Mouse (Mus musculus) midbrain, embryonic 11.5 days (tissue): Measurements from ENCODE around the gene Rtn2. TPM values are rescaled to one million over a fixed set of nuclear protein-coding genes. Genes with fewer than 3 reads are reported as not detected.

Source experiments
- ATAC-seq: fragments of 200-750 bp; cut with Nextera tagmentation; 2 replicates; pipeline ENCODE4 v1.8.0; 2017; ENCODE audit warnings: moderate TSS enrichment, moderate library complexity; ENCODE audit not compliant: low FRiP score
- DNase-seq: peaks from one replicate; pipeline ENCODE4 v3.0.0; 2015; ENCODE audit warnings: low spot score; ENCODE audit errors: missing footprints
- H3K27ac ChIP-seq: fragments of 300-500 bp; sonication (generic); 2 replicates; pipeline ENCODE4 v1.5.1; 2014; ENCODE audit warnings: low read depth, low read length
- H3K27me3 ChIP-seq: fragments of 300-500 bp; sonication (generic); 2 replicates; pipeline ENCODE4 v1.6.1; 2014; ENCODE audit warnings: mild to moderate bottlenecking, low read length, moderate library complexity, mixed read lengths; ENCODE audit not compliant: control insufficient read depth, insufficient read depth
- H3K36me3 ChIP-seq: fragments of 300-500 bp; sonication (generic); 2 replicates; pipeline ENCODE4 v1.6.1; 2014; ENCODE audit warnings: mild to moderate bottlenecking, low read length, moderate library complexity, mixed read lengths; ENCODE audit not compliant: control insufficient read depth, insufficient read depth
- H3K4me1 ChIP-seq: fragments of 300-500 bp; sonication (generic); 2 replicates; pipeline ENCODE4 v1.6.1; 2014; ENCODE audit warnings: low read length; ENCODE audit not compliant: control insufficient read depth, insufficient read depth
- H3K4me2 ChIP-seq: fragments of 300-500 bp; sonication (generic); 2 replicates; pipeline ENCODE4 v1.6.1; 2014; ENCODE audit warnings: mild to moderate bottlenecking, moderate library complexity
- H3K4me3 ChIP-seq: fragments of 300-500 bp; sonication (generic); 2 replicates; pipeline ENCODE4 v1.5.1; 2014; ENCODE audit warnings: low read depth, low read length
- H3K9ac ChIP-seq: fragments of 300-500 bp; sonication (generic); 2 replicates; pipeline ENCODE4 v1.6.1; 2014; ENCODE audit warnings: low read length
- H3K9me3 ChIP-seq: fragments of 300-500 bp; sonication (generic); 2 replicates; pipeline ENCODE4 v1.6.1; 2016; ENCODE audit warnings: low read length; ENCODE audit not compliant: control insufficient read depth
- whole genome bisulfite sequencing: fragments of 180-500 bp; shearing (Covaris S2); extraction: QIAGEN DNeasy Blood & Tissue Kit; methylation state at CpG from one replicate; pipeline ENCODE4 v1.1.7; 2014; 5-methylcytosine and 5-hydroxymethylcytosine counted together
- polyA plus RNA-seq: library from polyadenylated mRNA; unstranded; fragments of >200 nt; fragmentation: Nextera tagmentation; extraction: Ambion mirVana; gene quantifications from 2 replicates; pipeline ENCODE4 v1.2.1, GENCODE M21; 2014

Rtn2 gene
- polyA plus RNA-seq, 1 experiment from 2014 or later = 53.2 TPM

DNA sequence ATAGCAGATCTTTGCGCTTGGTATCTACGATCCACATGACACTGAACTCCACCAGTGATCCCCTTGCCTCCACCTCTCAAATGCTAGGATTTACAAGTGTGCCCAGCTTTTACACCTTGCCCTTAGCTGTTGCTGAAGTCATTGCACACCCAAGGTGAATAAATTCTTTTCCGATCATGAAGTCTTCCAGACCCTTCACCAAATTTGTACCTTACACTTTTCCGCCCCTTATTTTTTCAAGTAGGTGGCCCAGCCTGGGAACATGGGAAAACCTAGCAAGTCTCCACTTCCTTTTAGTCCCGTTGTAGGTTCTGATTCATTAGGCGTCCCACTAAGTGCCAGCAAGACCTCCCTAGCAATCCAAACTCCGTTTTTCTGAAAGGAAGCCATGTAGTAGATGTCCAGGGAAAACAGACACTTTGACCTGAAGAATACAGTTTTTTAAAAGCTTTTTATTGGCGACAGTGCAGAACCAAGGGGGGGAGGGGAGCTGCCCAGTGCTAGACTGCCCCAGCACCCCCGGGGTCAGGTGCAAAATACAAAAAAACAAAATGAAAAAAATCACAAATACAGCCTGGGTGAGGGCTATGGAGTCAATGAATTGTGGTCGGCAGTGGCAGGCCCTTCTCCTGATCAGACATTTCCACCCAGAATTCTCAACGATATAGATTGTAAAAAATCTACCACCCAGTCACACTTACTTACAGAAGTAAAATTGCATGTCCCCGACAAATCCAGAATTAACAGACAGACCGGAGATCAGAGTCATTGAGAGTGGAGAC lies 20.0 kb downstream of the Rtn2 start:
- no peaks in the 10 kb centered on the region for H3K9me3 ChIP-seq
- no peak overlapping the region for H3K27ac ChIP-seq
- ATAC-seq (no peak), DNase-seq (no peak)
- peaks cover 56% of the 10 kb centered on the region for H3K27me3 ChIP-seq
- H3K4me2 ChIP-seq = no peak overlapping the region
- 52% methylated on average over 13 of the region's 13 CpGs for WGBS
- peaks cover 12% of the 10 kb centered on the region for H3K4me1 ChIP-seq
- H3K36me3 ChIP-seq = no peaks in the 10 kb centered on the region
- no peak overlapping the region; the same call in 1 of the 2 replicates for H3K4me3 ChIP-seq
- H3K9ac ChIP-seq = no peak overlapping the region

GRCm38 (mm10) chr7:19303046-19303305 lies 20.6 kb downstream of the Rtn2 start:
- ATAC-seq (no peak), DNase-seq (no peak)
- H3K4me1 ChIP-seq = peaks cover 16% of the 10 kb centered on the region
- H3K4me2 ChIP-seq = no peak overlapping the region
- WGBS = 77% methylated on average over 12 of the region's 12 CpGs
- H3K27me3 ChIP-seq = peaks cover 56% of the 10 kb centered on the region
- H3K36me3 ChIP-seq = no peaks in the 10 kb centered on the region
- H3K9me3 ChIP-seq = no peaks in the 10 kb centered on the region
- H3K27ac ChIP-seq = no peak overlapping the region
- no peak overlapping the region for H3K4me3 ChIP-seq
- no peak overlapping the region for H3K9ac ChIP-seq

GRCm38 (mm10) chr7:19303770-19304169 lies 21.3 kb downstream of the Rtn2 start:
- Histone ChIP-seq H3K27ac (no peak overlapping the region), H3K9ac (0 out of 2 replicates have a peak overlapping the region, but pooled peaks have one; percentile 22), H3K27me3 (peaks cover 56% of the 10 kb centered on the region), H3K36me3 (no peaks in the 10 kb centered on the region), H3K4me1 (peaks cover 19% of the 10 kb centered on the region), H3K9me3 (no peaks in the 10 kb centered on the region), H3K4me2 (peak overlapping the region; percentile 33), H3K4me3 (no peak overlapping the region)
- ATAC-seq (peak; percentile 27), DNase-seq (peak; percentile 99)
- WGBS = under 1% methylated on average over 16 of the region's 16 CpGs

DNA sequence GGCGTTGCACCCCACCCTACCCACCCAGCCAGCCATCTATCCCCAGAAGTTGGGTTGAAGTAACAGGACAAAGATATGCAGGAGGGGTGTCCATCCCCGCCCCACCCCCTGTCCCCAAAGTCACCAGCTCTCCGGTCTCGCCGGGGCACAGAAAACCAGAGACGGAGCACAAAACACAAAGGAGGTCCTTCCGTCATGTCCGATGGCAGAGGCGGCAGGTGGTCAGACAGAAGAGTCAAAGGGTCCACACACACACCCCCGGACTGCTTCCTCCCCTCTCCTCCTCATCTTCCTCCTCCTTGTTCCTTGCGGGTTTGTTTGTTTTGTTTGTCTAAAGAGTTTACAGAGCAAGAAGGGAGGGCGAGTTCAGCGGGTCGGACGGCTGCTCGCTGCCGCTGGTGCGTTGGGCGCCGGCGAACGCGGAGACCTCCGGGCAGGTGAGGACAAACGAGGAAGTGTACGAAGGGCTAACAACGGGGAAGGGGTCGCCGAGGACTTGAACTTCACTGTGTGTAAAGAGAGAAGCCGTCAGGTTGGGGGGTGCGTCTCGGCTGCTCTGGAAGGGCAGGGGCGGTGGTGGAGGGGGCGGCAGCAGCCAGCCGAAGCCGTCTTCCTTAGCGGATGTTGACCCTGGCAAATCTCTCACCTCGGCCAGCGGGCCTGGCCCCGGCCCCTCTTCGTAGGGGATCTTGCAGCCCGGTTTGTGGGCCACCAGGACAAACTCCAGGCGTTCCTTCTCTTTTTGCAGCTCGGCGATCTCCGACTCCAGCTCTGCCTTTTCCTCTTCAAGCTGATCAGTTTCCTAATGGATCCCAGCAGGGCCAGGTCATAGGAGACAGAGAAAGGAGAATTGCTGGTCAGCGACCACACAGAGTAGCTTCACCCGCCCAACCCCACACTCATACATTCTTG lies 22.3 kb downstream of the Rtn2 start:
- DNase-seq = peak; percentile 90
- H3K4me1 ChIP-seq = peaks cover 28% of the 10 kb centered on the region
- H3K27me3 ChIP-seq = peaks cover 56% of the 10 kb centered on the region
- H3K36me3 ChIP-seq = no peaks in the 10 kb centered on the region
- 2% methylated on average over 47 of the region's 48 CpGs for WGBS
- peak overlapping the region; percentile 22 for H3K4me3 ChIP-seq
- H3K9ac ChIP-seq = peak overlapping the region; percentile 37; the same call in 1 of the 2 replicates
- no peak overlapping the region for H3K27ac ChIP-seq
- peak overlapping the region; percentile 43 for H3K4me2 ChIP-seq
- no peak for ATAC-seq
- H3K9me3 ChIP-seq = no peaks in the 10 kb centered on the region

GRCm38 (mm10) chr7:19305413-19305735 lies 22.9 kb downstream of the Rtn2 start:
- no peak for ATAC-seq
- H3K4me2 ChIP-seq = no peak overlapping the region; the same call in 1 of the 2 replicates
- H3K4me3 ChIP-seq = 0 out of 2 replicates have a peak overlapping the region, but pooled peaks have one; percentile 22
- peaks cover 28% of the 10 kb centered on the region for H3K4me1 ChIP-seq
- DNase-seq = no peak
- H3K27ac ChIP-seq = no peak overlapping the region
- peaks cover 56% of the 10 kb centered on the region for H3K27me3 ChIP-seq
- H3K9me3 ChIP-seq = no peaks in the 10 kb centered on the region
- no peaks in the 10 kb centered on the region for H3K36me3 ChIP-seq
- H3K9ac ChIP-seq = no peak overlapping the region
- WGBS = 8% methylated on average over 6 of the region's 6 CpGs

- no peaks in the 10 kb centered on the region for H3K36me3 ChIP-seq
- WGBS = 54% methylated on average over 16 of the region's 16 CpGs
- ATAC-seq (no peak), DNase-seq (peak; percentile 73)
- H3K4me3 ChIP-seq = no peak overlapping the region
- no peak overlapping the region for H3K9ac ChIP-seq
- peaks cover 56% of the 10 kb centered on the region for H3K27me3 ChIP-seq
- H3K4me1 ChIP-seq = peaks cover 30% of the 10 kb centered on the region
- no peaks in the 10 kb centered on the region for H3K9me3 ChIP-seq
- no peak overlapping the region for H3K4me2 ChIP-seq
- H3K27ac ChIP-seq = no peak overlapping the region
Observed at GRCm38 (mm10) chr7:19305796-19306765, 23.7 kb downstream of the Rtn2 start.

DNA sequence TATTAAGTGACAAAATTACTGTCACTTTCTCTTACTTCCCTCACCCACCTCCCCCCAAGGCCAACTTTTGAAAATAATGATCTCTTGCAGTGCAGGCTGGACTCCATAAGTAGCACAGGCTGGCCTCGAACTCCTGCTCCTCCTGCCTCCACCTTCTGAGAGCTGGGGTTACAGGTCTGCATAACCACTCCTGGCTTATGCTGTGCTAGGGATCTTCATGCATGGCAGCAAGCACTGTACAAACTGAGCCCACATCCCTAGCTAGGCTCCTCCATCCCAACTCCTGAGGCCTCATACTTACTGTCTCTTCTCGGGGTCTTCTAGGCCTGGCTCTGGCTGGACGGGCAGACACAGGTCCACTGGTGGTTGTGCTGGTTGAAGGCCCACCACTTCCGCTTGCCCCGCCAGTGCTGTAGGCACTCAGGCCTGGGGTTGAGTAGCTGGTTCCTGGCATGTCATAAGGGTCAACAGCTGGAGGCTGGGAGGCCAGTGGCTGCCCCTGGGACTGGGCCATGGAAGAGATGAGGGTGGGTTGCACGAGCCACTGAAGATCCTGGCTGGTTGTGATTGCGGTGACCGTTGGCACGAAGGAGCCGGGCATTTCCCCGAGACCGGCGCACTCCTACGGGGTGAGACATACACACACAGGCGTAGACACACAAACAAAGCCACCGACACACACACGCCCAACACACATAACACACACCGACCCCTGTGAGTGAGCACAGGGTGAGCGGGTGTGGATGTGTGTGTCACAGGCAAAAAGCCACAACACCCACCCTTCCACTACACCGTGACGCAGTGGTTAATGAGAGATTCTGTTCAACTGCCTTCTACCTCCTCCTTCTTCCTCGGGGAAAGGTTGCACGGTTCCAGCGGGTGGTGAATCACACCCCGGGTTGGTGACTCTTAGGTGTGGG lies 24.7 kb downstream of the Rtn2 start:
- DNase-seq (peak; percentile 69), ATAC-seq (no peak)
- H3K36me3 ChIP-seq = no peaks in the 10 kb centered on the region
- WGBS = 64% methylated on average over 25 of the region's 25 CpGs
- no peak overlapping the region for H3K4me2 ChIP-seq
- H3K27ac ChIP-seq = no peak overlapping the region
- peaks cover 50% of the 10 kb centered on the region for H3K27me3 ChIP-seq
- no peak overlapping the region for H3K4me3 ChIP-seq
- peaks cover 26% of the 10 kb centered on the region for H3K4me1 ChIP-seq
- no peaks in the 10 kb centered on the region for H3K9me3 ChIP-seq
- no peak overlapping the region for H3K9ac ChIP-seq
